ENCODE assay signal across 1 mouse cellular context in the genomic region with DNA sequence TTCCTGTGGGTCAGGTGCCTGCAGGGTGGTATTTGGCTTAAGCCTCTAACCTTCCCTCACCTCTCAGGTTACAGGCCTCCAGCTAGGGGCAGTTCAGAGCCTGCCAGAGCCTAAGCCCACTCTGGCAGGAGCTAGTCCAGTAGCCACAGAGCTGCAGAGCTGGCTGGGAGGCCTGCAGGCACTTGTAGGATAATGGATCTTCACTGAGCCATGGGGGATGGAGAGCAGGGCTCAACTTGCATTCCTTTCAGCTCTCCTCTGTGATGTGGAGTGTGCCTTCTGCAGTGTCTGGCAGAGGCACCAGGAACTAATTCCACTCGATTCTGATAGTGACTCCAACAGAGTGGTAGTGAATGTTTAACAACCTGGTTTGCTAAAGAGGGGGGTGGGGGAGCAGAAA.
TF ChIP-seq lines count a peak whose summit lies in the region.

No protein-coding gene starts in this region.

TF ChIP-seq in CH12.LX, 34 proteins besides CTCF, POLR2A, EP300 and RAD21 (continued from another document):
- TF ChIP-seq POLR2AphosphoS2 (IDR thresholded peaks at IDR 0.05; ENCODE audit: low read depth, low read length): peak; percentile 27; the same call in 1 of the 2 replicates
TF ChIP-seq in CH12.LX: peak in this region for 1.
